In the genomic region with DNA sequence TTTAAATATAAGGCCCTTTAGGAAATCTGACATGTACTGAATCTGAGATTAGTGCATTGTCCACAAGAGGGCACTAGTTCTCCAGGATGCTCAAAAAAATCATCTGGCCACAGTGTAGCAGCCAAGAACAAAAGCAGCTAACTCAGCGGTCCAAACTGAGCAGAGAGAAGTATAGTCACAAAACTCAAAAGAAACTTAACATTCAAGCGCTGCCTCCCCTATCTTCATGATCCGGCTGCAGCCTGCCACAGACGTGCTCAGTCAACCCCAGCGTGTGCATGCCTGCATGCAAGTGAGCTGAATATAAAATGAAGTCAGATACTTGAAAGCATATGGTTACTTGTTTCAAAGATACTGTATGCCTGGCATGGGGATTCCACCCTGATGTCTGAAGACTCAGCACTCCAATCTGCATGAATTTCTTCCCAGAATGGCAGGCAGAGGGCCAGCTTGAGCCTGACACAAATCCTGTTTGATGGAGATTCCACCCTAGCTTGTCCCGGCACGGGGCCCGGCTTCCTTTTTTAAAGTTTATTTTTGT, we compare ENCODE assay signal across 8 mouse cellular contexts. TPM values are rescaled to one million over a fixed set of nuclear protein-coding genes. Genes with fewer than 3 reads are reported as not detected.
DNase-seq lines count a peak whose midpoint lies in the region; ATAC-seq and TF ChIP-seq lines count a peak whose summit lies in the region.

No protein-coding gene starts in this region.

- TF ChIP-seq CTCF in lung, postnatal 0 days (IDR thresholded peaks at IDR 0.05), result peak; percentile 84

- ATAC-seq in forebrain, embryonic 14.5 days, result peak; percentile 83
- peak; percentile 60; the same call in 1 of the 2 replicates for ATAC-seq in hindbrain, embryonic 11.5 days (ENCODE audit: low FRiP score)
- peak; percentile 78 for ATAC-seq in lung, postnatal 0 days

- H3K9ac ChIP-seq in forebrain, embryonic 14.5 days (ENCODE audit: low read length), result no peak overlapping the region
- no peak overlapping the region for H3K9ac ChIP-seq in hindbrain, embryonic 11.5 days (ENCODE audit: low read depth, low read length)
- no peak overlapping the region for H3K9ac ChIP-seq in lung, postnatal 0 days (replicated peaks; ENCODE audit: low read depth)

- no peaks in the 10 kb centered on the region for H3K36me3 ChIP-seq in forebrain, embryonic 14.5 days (ENCODE audit: control insufficient read depth, insufficient read depth, low read length)
- no peaks in the 10 kb centered on the region for H3K36me3 ChIP-seq in hindbrain, embryonic 11.5 days (ENCODE audit: control insufficient read depth, insufficient read depth, low read length)
- H3K36me3 ChIP-seq in lung, postnatal 0 days (ENCODE audit: insufficient read depth, low read length), result no peaks in the 10 kb centered on the region

- peak; percentile 23; the same call in 1 of the 2 replicates for TF ChIP-seq EP300 in lung, postnatal 0 days (IDR thresholded peaks at IDR 0.05)

- H3K4me3 ChIP-seq in forebrain, embryonic 14.5 days (ENCODE audit: low read depth, low read length), result no peak overlapping the region
- H3K4me3 ChIP-seq in hindbrain, embryonic 11.5 days (ENCODE audit: low read depth, low read length), result no peak overlapping the region
- H3K4me3 ChIP-seq in lung, postnatal 0 days (ENCODE audit: low read depth, low read length), result no peak overlapping the region

- peak overlapping the region; percentile 31; the same call in 1 of the 2 replicates for H3K27ac ChIP-seq in forebrain, embryonic 14.5 days (ENCODE audit: low read depth, low read length)
- H3K27ac ChIP-seq in hindbrain, embryonic 11.5 days (ENCODE audit: low read depth, low read length), result no peak overlapping the region
- peak overlapping the region; percentile 29 for H3K27ac ChIP-seq in lung, postnatal 0 days (ENCODE audit: low read length)

- peak; percentile 46 for DNase-seq in kidney, adult 18-20 months
- no peak for DNase-seq in kidney, adult 11 months
- peak; percentile 62 for DNase-seq in c-Kit-positive CD71-positive TER-119-positive erythroid progenitor cells, embryonic 14.5 days (ENCODE audit: low spot score)
- DNase-seq in forebrain, embryonic 14.5 days (ENCODE audit: low spot score), result peak; percentile 94
- DNase-seq in hindbrain, embryonic 11.5 days (ENCODE audit: low spot score), result peak; percentile 84
- peak; percentile 50 to 66 for DNase-seq in layer of hippocampus, postnatal 10 days (ENCODE audit: low spot score in 2 of 2)
- DNase-seq in lung, postnatal 0 days (ENCODE audit: low spot score), result peak; percentile 96
- DNase-seq in retina, embryonic 14.5 days (ENCODE audit: low spot score), result peak; percentile 93

- no peaks in the 10 kb centered on the region for H3K27me3 ChIP-seq in forebrain, embryonic 14.5 days (replicated peaks; ENCODE audit: control insufficient read depth, insufficient read depth, low read length)
- no peaks in the 10 kb centered on the region for H3K27me3 ChIP-seq in hindbrain, embryonic 11.5 days (ENCODE audit: control insufficient read depth, insufficient read depth, low read length)
- H3K27me3 ChIP-seq in lung, postnatal 0 days (replicated peaks; ENCODE audit: insufficient read depth, low read length), result no peaks in the 10 kb centered on the region

- H3K9me3 ChIP-seq in forebrain, embryonic 14.5 days (replicated peaks; ENCODE audit: control insufficient read depth, low read length), result no peaks in the 10 kb centered on the region
- H3K9me3 ChIP-seq in hindbrain, embryonic 11.5 days (ENCODE audit: control insufficient read depth, low read length), result no peaks in the 10 kb centered on the region
- no peaks in the 10 kb centered on the region for H3K9me3 ChIP-seq in lung, postnatal 0 days (ENCODE audit: low read length)

- peak overlapping the region; percentile 31 for H3K4me2 ChIP-seq in forebrain, embryonic 14.5 days (ENCODE audit: low read length)
- H3K4me2 ChIP-seq in hindbrain, embryonic 11.5 days (replicated peaks; ENCODE audit: low read depth, low read length), result no peak overlapping the region
- H3K4me2 ChIP-seq in lung, postnatal 0 days (replicated peaks; ENCODE audit: low read depth, low read length), result peak overlapping the region; percentile 30

- H3K4me1 ChIP-seq in forebrain, embryonic 14.5 days (ENCODE audit: control insufficient read depth, insufficient read depth, low read length), result peaks cover 3% of the 10 kb centered on the region; the same call in 1 of the 2 replicates
- no peaks in the 10 kb centered on the region for H3K4me1 ChIP-seq in hindbrain, embryonic 11.5 days (replicated peaks; ENCODE audit: control insufficient read depth, insufficient read depth, low read length)
- no peaks in the 10 kb centered on the region for H3K4me1 ChIP-seq in lung, postnatal 0 days (ENCODE audit: insufficient read depth, low read depth, low read length)

- WGBS in forebrain, embryonic 14.5 days, result 28% methylated on average over 8 of the region's 8 CpGs
- WGBS in hindbrain, embryonic 11.5 days, result 33% methylated on average over 8 of the region's 8 CpGs
- 9% methylated on average over 8 of the region's 8 CpGs for WGBS in lung, postnatal 0 days

RNA-seq across cellular contexts. Expression of a gene that starts 8.0 kb away (rescaled TPM):
- polyA plus RNA-seq in forebrain, embryonic 14.5 days (2014; fragmentation: Nextera tagmentation; extraction: Ambion mirVana), result 117 and 162 TPM in 2 replicates
- polyA plus RNA-seq in hindbrain, embryonic 11.5 days (2014; fragmentation: Nextera tagmentation; extraction: Ambion mirVana), result 104 and 109 TPM in 2 replicates
- total RNA-seq in layer of hippocampus, postnatal 10 days (2021), result 100 to 1,000 TPM; 267 to 271 TPM
- 18.7 and 20.0 TPM in 2 replicates for polyA plus RNA-seq in lung, postnatal 0 days (2015; fragmentation: Nextera tagmentation; extraction: Ambion mirVana)
